Mouse (Mus musculus): ENCODE measurements around the gene 6030452D12Rik. TPM values are rescaled to one million over a fixed set of nuclear protein-coding genes. Genes with fewer than 3 reads are reported as not detected.

Gene 6030452D12Rik
- not detected in 2 replicates for polyA plus RNA-seq (2012)

GRCm38 (mm10) chr8:106500018-106500685, at the start of gene 6030452D12Rik:
Gene 6030452D12Rik, plus strand, starts transcription at chr8:106500522.

DNA sequence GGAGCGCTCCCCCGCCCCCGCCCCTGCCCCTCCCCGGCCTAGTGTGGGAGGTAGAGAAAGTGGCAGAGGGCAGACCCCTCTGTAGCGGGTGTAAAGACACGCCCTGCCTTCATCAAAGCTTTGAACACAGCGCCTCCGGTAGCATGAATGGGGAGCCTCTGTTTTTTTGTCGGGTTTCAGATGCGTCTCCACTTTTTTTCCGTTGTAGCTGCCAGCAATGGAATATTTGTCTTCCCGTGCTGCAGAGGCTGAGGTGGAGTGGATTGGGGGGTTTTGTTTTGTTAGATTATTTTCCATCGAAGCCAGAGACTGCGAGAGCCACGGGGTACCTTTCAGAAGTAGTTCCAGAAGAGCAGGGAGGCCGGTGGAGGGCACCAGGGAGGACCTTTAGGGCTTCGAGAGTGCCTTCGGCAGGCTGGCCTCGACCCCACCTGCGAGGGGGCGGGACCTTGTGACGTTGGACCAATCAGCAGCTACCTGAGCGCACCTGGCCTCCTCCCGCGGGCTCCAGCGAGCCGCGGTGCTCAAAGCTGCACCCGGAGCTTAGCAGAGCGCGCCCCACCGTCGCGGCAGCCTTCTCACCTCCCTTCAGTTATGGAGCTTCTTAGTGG, 10.1 kb downstream of the 6030452D12Rik start, which contains the start of gene Cdh3:
Cdh3 (plus strand) TSS at position 527 of the 611 bp plus-strand sequence.

Other genes with a start within 250 kb of the 6030452D12Rik start
- gene Smpd3, start 162.5 kb upstream of the 6030452D12Rik start, polyA plus RNA-seq (2012): 0.20 and 0.26 TPM in 2 replicates
- 1.5 and 1.6 TPM in 2 replicates for gene Zfp90, start 85.2 kb upstream of the 6030452D12Rik start, polyA plus RNA-seq (2012)
- gene Cdh3, start 10.4 kb downstream of the 6030452D12Rik start, polyA plus RNA-seq (2012): not detected in 2 replicates
- 12.4 and 15.1 TPM in 2 replicates for gene Gm10073, start 72.9 kb downstream of the 6030452D12Rik start, polyA plus RNA-seq (2012)
- gene Cdh1, start 102.8 kb downstream of the 6030452D12Rik start, polyA plus RNA-seq (2012): 0.49 and 1.6 TPM in 2 replicates
- gene Tango6, start 182.5 kb downstream of the 6030452D12Rik start, polyA plus RNA-seq (2012): 3.1 and 3.4 TPM in 2 replicates